Mouse (Mus musculus) liver, embryonic 15.5 days (tissue): ENCODE measurements around the gene 4921536K21Rik. TPM values are rescaled to one million over a fixed set of nuclear protein-coding genes. Genes with fewer than 3 reads are reported as not detected.

Experiments
- ATAC-seq: fragments of 200-750 bp; cut with Nextera tagmentation; 2 replicates; pipeline ENCODE4 v1.8.0; 2017; ENCODE audit warnings: moderate number of reproducible peaks, mild to moderate bottlenecking, moderate library complexity; ENCODE audit not compliant: insufficient read depth
- H3K27ac ChIP-seq: fragments of 300-500 bp; sonication (generic); replicated peaks from 2 replicates; pipeline ENCODE4 v1.5.1; 2015; ENCODE audit warnings: mild to moderate bottlenecking, inconsistent platforms
- H3K27me3 ChIP-seq: fragments of 300-500 bp; sonication (generic); 2 replicates; pipeline ENCODE4 v1.6.1; 2015; ENCODE audit warnings: mild to moderate bottlenecking, inconsistent platforms
- H3K36me3 ChIP-seq: fragments of 300-500 bp; sonication (generic); replicated peaks from 2 replicates; pipeline ENCODE4 v1.6.1; 2015; ENCODE audit warnings: moderate library complexity, mild to moderate bottlenecking, inconsistent platforms
- H3K4me1 ChIP-seq: fragments of 300-500 bp; sonication (generic); replicated peaks from 2 replicates; pipeline ENCODE4 v1.6.1; 2015; ENCODE audit warnings: inconsistent platforms
- H3K4me2 ChIP-seq: fragments of 300-500 bp; sonication (generic); 2 replicates; pipeline ENCODE4 v1.6.1; 2015; ENCODE audit warnings: moderate library complexity, mild to moderate bottlenecking, inconsistent platforms
- H3K4me3 ChIP-seq: fragments of 300-500 bp; sonication (generic); replicated peaks from 2 replicates; pipeline ENCODE4 v1.5.1; 2015; ENCODE audit warnings: mild to moderate bottlenecking, inconsistent platforms
- H3K9ac ChIP-seq: fragments of 300-500 bp; sonication (generic); 2 replicates; pipeline ENCODE4 v1.6.1; 2015; ENCODE audit warnings: moderate library complexity, mild to moderate bottlenecking, inconsistent platforms
- H3K9me3 ChIP-seq: fragments of 300-500 bp; sonication (generic); replicated peaks from 2 replicates; pipeline ENCODE4 v1.6.1; 2016; ENCODE audit warnings: inconsistent platforms
- WGBS: fragments of 180-500 bp; shearing (Covaris S2); methylation state at CpG from one replicate; pipeline ENCODE4 v1.1.7; 2015; ENCODE audit warnings: mixed read lengths; ENCODE audit not compliant: insufficient replicate concordance; 5-methylcytosine and 5-hydroxymethylcytosine counted together
- polyA plus RNA-seq: library from polyadenylated mRNA; unstranded; fragments of >200 nt; fragmentation: Nextera tagmentation; extraction: Ambion mirVana; gene quantifications from 2 replicates; pipeline ENCODE4 v1.2.1, GENCODE M21; 2015

The 4921536K21Rik gene
- polyA plus RNA-seq, 1 experiment from 2014 or later: not detected

DNA sequence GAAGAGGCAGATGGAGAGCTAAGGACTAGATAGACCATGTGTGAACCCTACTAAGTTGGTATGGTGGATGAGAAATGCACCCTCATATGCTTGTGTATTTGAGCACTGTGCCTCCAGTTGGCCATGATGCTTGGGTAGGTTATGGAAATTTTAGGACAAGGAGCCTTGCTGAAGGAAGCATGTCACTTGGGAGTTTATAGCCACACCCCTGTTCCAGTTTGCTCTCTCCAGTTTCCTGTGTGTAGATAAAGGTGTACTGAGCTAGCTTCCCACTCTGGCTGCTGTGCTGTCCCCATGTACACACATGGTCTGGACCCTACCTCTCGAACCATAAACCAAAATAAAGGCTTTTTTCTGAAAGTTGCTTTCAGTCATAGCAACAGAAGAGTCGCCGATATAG, 40.7 kb downstream of the 4921536K21Rik start:
- no peak overlapping the region for H3K4me2 ChIP-seq
- no peak overlapping the region for H3K9ac ChIP-seq
- no peaks in the 10 kb centered on the region for H3K36me3 ChIP-seq
- WGBS: 76% methylated on average over 3 of the region's 3 CpGs
- no peaks in the 10 kb centered on the region for H3K4me1 ChIP-seq
- no peak for ATAC-seq
- no peaks in the 10 kb centered on the region for H3K27me3 ChIP-seq
- no peaks in the 10 kb centered on the region for H3K9me3 ChIP-seq
- H3K4me3 ChIP-seq: no peak overlapping the region
- H3K27ac ChIP-seq: no peak overlapping the region

GRCm38 (mm10) chr11:3853481-3854034, 41.3 kb downstream of the 4921536K21Rik start:
- 68% methylated on average over 5 of the region's 5 CpGs for whole genome bisulfite sequencing
- Histone ChIP-seq H3K36me3 (no peaks in the 10 kb centered on the region), H3K27ac (no peak overlapping the region), H3K9me3 (no peaks in the 10 kb centered on the region), H3K4me3 (no peak overlapping the region), H3K4me1 (no peaks in the 10 kb centered on the region), H3K9ac (no peak overlapping the region), H3K27me3 (no peaks in the 10 kb centered on the region), H3K4me2 (no peak overlapping the region)
- ATAC-seq: no peak

DNA sequence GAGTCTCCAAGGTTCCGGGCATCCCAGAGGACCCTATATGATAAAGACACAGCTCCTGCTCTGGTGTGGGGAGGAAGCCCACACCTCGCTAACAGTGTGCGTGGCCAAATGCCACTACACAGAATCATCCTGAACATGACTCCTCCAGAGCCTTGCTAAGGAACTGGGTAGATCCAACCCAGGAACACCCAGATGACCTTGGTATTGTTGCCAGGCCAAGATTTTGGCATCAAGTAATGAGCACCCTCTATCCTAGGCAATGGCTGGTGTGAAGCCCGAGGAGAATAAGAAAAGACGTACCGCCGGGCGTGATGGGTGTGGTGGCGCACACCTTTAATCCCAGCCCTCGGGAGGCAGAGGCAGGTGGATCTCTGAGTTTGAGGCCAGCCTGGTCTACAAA, 41.9 kb downstream of the 4921536K21Rik start:
- Histone ChIP-seq H3K36me3 (no peaks in the 10 kb centered on the region), H3K9ac (no peak overlapping the region), H3K27me3 (no peaks in the 10 kb centered on the region), H3K4me3 (no peak overlapping the region), H3K27ac (no peak overlapping the region), H3K9me3 (no peaks in the 10 kb centered on the region), H3K4me2 (no peak overlapping the region), H3K4me1 (no peaks in the 10 kb centered on the region)
- WGBS: 76% methylated on average over 10 of the region's 10 CpGs
- no peak for ATAC-seq

DNA sequence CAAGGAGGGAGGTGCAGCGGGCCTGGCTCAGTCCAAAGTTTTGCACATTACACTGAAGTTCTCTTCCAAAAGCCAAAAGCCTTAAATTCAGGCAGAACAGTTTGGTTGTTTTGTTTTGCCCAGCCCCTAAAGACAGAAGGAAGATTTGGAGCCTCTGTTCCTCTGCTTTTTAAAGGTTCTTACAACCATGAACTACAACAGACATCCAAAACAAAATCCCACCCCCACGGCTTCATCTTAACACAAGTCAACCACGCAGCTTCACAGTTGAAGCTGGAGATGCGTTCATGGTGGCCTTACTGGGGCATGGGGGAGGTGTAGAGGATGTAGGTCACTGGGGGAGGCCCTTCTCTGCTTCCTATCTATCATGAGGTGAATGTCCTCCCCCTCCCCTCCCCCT, 43.0 kb downstream of the 4921536K21Rik start:
- no peak overlapping the region for H3K4me2 ChIP-seq
- H3K4me3 ChIP-seq: no peak overlapping the region
- 54% methylated on average over 4 of the region's 4 CpGs for WGBS
- H3K4me1 ChIP-seq: no peaks in the 10 kb centered on the region
- no peak for ATAC-seq
- no peaks in the 10 kb centered on the region for H3K27me3 ChIP-seq
- no peaks in the 10 kb centered on the region for H3K9me3 ChIP-seq
- no peak overlapping the region for H3K27ac ChIP-seq
- no peak overlapping the region for H3K9ac ChIP-seq
- no peaks in the 10 kb centered on the region for H3K36me3 ChIP-seq

DNA sequence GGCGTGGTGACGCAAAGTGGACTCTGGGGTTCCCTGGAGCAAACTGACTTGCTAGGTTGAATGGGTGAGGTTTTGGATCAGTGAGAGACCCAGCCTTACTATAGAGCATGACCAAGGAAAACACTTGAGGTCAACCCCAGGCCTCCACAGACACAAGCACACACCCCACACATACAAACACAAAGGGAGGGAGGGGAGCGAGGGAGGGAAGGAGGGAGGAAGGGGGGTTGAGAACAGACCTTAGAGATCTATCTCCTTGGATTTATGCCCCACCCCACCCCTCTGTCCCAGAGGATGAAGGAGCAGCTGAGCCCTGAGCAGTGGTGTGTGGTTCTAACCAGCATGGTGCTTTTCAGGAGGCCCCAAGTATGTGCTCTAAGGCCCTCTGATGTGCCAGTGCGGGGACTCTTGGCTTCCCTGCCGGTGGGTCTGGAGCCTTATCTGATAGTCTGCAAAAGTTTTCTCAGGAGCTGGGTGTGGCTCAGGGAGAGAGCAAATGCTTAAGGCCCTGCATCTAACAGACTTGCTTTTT, 44.1 kb downstream of the 4921536K21Rik start:
- H3K4me3 ChIP-seq: no peak overlapping the region
- H3K4me1 ChIP-seq: no peaks in the 10 kb centered on the region
- no peaks in the 10 kb centered on the region for H3K27me3 ChIP-seq
- H3K36me3 ChIP-seq: no peaks in the 10 kb centered on the region
- no peaks in the 10 kb centered on the region for H3K9me3 ChIP-seq
- no peak overlapping the region for H3K9ac ChIP-seq
- no peak for ATAC-seq
- no peak overlapping the region for H3K27ac ChIP-seq
- 36% methylated on average over 5 of the region's 5 CpGs for WGBS
- no peak overlapping the region for H3K4me2 ChIP-seq

- H3K9me3 ChIP-seq: no peaks in the 10 kb centered on the region
- ATAC-seq: no peak
- H3K9ac ChIP-seq: no peak overlapping the region
- H3K27ac ChIP-seq: no peak overlapping the region
- H3K4me1 ChIP-seq: no peaks in the 10 kb centered on the region
- no peak overlapping the region for H3K4me2 ChIP-seq
- H3K36me3 ChIP-seq: no peaks in the 10 kb centered on the region
- no peaks in the 10 kb centered on the region for H3K27me3 ChIP-seq
- 70% methylated on average over 2 of the region's 2 CpGs for WGBS
- H3K4me3 ChIP-seq: no peak overlapping the region
These were observed 44.6 kb downstream of the 4921536K21Rik start for GRCm38 (mm10) chr11:3850315-3850614.

GRCm38 (mm10) chr11:3849469-3850314, 45.2 kb downstream of the 4921536K21Rik start:
- no peaks in the 10 kb centered on the region for H3K36me3 ChIP-seq
- H3K4me2 ChIP-seq: no peak overlapping the region
- no peak overlapping the region for H3K27ac ChIP-seq
- WGBS: 49% methylated on average over 15 of the region's 15 CpGs
- H3K9ac ChIP-seq: no peak overlapping the region
- H3K9me3 ChIP-seq: no peaks in the 10 kb centered on the region
- no peaks in the 10 kb centered on the region for H3K4me1 ChIP-seq
- no peak for ATAC-seq
- H3K27me3 ChIP-seq: no peaks in the 10 kb centered on the region
- H3K4me3 ChIP-seq: no peak overlapping the region

GRCm38 (mm10) chr11:3846351-3846750, 48.5 kb downstream of the 4921536K21Rik start:
- ATAC-seq: no peak
- Histone ChIP-seq H3K36me3 (no peaks in the 10 kb centered on the region), H3K4me2 (no peak overlapping the region), H3K27me3 (no peaks in the 10 kb centered on the region), H3K4me1 (no peaks in the 10 kb centered on the region), H3K4me3 (no peak overlapping the region), H3K9ac (no peak overlapping the region), H3K27ac (no peak overlapping the region), H3K9me3 (no peaks in the 10 kb centered on the region)
- 59% methylated on average over 2 of the region's 2 CpGs for WGBS

DNA sequence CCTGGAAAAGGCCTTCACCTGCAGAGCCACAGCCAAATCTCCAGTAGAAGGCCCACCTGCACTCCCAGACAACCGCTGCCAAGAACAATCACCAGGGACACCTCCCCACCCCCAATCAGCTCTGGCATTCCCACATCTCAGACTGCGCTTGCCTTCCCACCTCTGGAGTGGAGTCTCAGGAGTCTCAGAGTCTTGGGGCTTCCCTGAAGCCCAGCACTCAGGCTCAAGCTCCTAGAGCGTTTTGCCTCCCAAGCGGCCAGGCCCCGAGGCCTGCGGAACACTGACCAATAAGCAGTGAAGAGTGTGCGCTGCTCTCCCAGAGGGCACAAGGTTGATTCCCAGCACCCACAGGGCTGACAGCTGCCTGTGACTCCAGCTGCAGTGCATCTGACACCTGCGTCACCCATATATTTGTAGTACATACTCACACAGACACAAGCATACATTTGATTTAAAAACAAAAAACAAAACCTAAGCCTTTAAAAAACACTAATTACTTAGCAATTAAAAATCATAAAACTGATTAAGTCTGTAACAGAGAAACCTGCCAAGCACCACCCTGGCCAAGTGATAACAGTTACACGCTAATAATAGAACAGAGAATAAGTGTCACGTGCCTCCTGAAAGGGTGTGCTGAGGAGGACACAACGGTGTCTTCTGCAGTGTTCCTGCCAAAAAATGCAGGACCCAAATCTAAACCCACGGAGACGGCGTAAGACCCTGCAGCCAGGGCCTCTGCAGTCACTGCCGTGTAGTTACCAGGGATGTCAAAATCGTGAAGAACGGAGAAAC, 50.8 kb downstream of the 4921536K21Rik start:
- Histone ChIP-seq H3K27ac (no peak overlapping the region), H3K9me3 (no peaks in the 10 kb centered on the region), H3K4me3 (no peak overlapping the region), H3K4me1 (no peaks in the 10 kb centered on the region), H3K9ac (no peak overlapping the region), H3K4me2 (no peak overlapping the region), H3K27me3 (no peaks in the 10 kb centered on the region), H3K36me3 (no peaks in the 10 kb centered on the region)
- WGBS: 66% methylated on average over 17 of the region's 17 CpGs
- ATAC-seq: no peak
